Mouse (Mus musculus) embryo, embryonic 10.5 days (tissue): ENCODE measurements around the gene Vwa3b.

Experiments used
- DNase-seq: peaks from one replicate; pipeline ENCODE4 v3.0.0-alpha.2; 2015; ENCODE audit warnings: low spot score

The Vwa3b gene

GRCm38 (mm10) chr1:37011626-37012209, 14.7 kb upstream of the Vwa3b start:
- no peak for DNase-seq

DNA sequence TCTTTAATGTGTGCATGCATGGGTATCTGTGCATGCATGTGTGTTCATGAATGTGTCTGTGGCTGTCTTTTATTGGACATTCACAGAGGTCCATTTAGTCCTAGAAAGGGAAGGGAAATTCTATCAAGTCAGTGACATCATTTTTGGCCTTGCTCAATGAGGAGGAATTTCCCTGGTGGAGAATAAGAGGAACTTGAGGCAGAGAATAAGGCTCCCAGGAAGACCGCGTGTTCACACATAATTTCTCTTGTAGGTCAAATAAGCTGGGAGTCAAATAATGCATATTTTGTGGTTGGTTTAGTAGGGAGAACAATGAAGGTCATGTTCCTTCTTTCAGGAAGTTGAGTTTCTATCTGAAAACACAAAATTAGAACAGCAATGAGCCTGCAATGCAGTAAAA, 13.4 kb upstream of the Vwa3b start:
- no peak for DNase-seq

GRCm38 (mm10) chr1:37013687-37014086, 12.7 kb upstream of the Vwa3b start:
- DNase-seq = no peak

DNA sequence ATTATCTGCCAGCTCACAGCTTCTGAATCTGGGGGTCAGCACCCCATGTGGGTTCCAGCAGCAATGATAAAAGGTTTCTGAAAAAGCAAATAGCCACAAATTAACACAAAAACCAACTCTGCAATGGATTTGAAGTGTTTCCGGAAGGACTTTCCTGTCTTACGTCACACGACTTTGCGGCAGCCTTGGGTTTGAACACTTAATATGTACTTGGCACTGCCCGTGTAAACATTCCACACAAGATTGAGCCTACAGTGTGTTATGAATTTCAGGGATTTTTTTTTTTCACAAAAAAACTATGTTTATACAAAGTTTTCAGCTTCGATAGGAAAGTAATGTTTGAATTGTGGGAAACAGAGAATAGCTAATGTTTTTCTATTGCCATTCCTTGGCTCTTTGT, 7.4 kb upstream of the Vwa3b start:
- DNase-seq = no peak

- no peak for DNase-seq
These were observed 3.7 kb upstream of the Vwa3b start for GRCm38 (mm10) chr1:37022704-37023103.

- DNase-seq = no peak
These were observed 1.7 kb upstream of the Vwa3b start for GRCm38 (mm10) chr1:37024736-37025135.

- no peak for DNase-seq
These were observed 1.0 kb upstream of the Vwa3b start for GRCm38 (mm10) chr1:37025376-37025775.

DNA sequence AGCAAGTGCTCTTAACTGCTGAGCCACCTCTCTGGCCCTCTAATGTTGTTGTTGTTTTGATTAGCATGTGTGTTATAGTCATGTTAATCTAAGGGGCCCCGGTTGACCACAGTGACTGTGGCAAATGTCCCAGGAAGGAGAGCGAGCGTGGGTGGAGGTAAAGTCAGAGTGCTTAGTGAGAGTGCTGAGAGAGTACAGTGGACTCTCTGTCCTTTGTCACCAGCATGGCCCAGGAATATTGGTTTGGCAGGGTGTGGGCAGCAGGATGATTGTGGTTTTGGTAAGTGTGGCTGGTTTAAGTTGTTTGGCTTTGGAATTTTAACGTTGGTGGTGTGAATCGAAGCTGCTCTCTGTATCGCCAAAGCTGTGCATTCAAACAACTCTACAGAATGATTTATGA, 470 bp downstream of the Vwa3b start:
- no peak for DNase-seq

GRCm38 (mm10) chr1:37028439-37029153, 2.2 kb downstream of the Vwa3b start:
- peak; percentile 23 for DNase-seq

GRCm38 (mm10) chr1:37029154-37029907, 2.9 kb downstream of the Vwa3b start:
- DNase-seq = peak; percentile 94

GRCm38 (mm10) chr1:37029942-37030341, 3.5 kb downstream of the Vwa3b start:
- DNase-seq = no peak

GRCm38 (mm10) chr1:37030693-37031092, 4.3 kb downstream of the Vwa3b start:
- no peak for DNase-seq

DNA sequence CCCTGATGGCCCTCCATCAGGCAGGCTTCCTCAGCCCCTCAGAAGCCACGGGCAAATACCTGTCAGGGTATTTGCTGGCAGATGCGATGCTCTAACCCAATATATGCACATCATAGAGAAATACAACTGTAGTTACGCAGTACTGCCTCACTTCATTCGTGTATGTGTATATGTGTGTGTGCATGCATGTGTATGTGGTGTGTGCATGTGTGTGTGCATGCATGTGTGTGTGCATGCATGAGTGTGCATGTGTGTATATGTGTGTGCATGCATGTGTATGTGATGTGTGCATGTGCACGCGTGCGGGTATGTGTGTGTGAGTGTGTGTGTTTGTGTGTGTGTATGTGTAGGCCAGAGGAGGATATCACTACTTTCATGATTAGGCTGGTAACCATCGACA, 9.5 kb downstream of the Vwa3b start:
- DNase-seq = no peak

DNA sequence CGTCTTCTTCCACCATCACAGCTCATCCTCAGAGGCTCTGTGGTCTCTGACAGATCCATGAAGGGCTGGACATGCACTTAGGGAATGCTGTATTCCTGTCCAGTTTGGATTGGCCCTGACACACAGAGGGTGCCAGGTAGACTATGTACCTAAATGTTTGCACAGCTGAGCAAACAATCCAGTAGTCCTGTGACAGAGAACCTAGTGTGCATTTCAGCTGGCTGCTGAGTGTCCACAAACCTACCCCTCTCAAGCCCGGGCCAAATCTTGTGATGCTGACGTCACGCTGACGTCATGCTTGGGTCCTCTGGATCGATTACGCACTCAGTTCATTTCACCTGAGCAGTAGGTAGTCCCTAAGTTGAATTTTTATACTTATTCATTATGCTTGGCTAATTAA, 14.7 kb downstream of the Vwa3b start:
- DNase-seq = no peak

GRCm38 (mm10) chr1:37041856-37042255, 15.5 kb downstream of the Vwa3b start:
- no peak for DNase-seq

GRCm38 (mm10) chr1:37042769-37043168, 16.4 kb downstream of the Vwa3b start:
- DNase-seq = no peak

- DNase-seq = no peak
These were observed 16.8 kb downstream of the Vwa3b start for GRCm38 (mm10) chr1:37043196-37043595.

DNA sequence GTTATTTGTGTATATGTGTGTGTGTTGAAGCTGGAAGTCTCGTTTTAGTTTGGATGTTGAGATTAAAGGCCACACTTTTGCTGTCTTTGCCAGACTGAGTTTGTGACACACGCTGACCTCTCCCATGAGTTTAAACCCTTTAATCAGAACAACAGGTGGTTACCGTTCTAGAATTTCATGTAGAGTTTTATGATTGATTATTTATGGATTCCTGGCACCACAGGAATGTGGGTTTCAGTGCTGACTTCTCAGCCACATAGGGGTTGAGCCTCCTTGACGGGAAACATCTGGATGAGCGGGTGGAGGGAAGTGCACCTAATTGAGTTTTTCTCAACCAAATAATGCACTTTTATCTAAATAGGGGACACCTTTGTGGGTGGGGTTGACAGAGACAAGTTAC, 19.1 kb downstream of the Vwa3b start:
- DNase-seq = peak; percentile 28

DNA sequence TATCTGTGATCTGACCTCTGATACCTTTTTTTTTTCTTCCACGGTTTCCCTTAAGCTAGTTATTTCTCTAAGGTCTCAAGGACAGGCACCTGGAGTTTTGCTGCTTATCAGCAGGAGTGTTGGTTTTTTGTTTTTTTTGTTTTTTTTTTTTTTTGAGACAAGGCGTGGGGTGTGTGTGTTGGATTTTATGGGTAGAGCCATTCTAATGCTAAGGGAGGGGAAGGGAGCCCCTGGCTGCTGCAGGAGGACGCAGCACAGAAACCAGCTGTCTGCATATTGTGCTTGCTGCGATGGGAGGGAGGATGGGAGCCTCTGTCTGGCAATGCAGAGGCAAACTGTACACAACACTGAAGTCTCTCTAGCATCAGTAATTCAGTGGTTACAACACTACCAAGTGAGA, 22.8 kb downstream of the Vwa3b start:
- no peak for DNase-seq

GRCm38 (mm10) chr1:37053691-37054090, 27.3 kb downstream of the Vwa3b start:
- DNase-seq = peak; percentile 15

DNA sequence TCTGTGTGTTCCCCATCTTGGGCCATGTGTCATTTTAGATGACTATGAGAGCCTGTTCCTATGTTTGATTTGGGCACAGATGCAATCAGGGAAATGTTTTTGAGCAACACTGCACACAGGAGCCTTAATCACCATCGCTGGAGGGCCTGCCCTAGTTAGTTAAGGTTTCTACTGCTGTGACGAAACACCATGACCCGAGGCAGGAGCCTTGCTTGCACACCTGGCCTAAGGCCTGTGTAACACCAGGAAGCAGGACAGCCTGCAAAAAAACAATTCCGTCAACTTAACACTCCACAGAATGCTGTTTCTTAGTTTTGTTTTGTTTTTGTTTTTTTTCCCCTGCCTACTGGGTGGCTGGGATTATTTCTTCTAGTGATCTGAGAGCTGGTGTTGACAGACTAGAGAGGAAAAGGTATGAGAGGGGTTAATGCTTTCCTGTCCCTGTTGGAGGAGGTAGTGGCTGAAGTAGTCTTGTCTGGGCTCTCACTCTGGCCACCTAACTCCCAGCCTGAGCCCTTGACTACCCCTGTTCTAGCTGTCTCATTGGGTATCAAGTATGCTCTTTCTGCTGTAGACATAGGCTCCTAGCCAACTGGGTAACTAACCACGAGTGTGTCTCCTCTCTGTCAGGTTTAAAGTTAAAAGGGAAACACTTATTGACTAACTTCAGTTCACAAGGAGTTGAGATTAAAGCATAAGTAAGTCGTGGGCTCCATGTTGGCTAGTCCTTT, 30.6 kb downstream of the Vwa3b start:
- DNase-seq = no peak

DNA sequence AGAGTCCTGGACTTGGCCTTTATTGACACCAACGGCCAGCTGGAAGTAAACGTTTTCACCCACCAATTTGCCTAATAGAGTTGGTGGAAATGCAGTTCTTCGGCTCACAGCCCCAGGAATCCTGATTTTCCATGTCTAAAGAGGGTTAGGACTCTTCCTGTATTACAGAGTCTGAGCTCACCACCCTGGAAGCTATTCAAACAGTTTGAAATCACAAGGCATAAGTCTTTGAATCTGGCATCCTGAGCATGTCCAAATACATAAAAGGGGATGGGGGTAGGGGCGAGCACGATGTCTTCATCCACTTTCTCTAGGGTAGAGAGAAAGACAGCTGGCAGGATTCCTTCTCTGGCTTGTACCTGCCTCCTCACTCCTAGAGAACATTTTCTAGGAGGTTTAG, 34.5 kb downstream of the Vwa3b start:
- DNase-seq = no peak

- no peak for DNase-seq
These were observed 36.7 kb downstream of the Vwa3b start for GRCm38 (mm10) chr1:37063053-37063452.
